Comparison of ENCODE assay signal across 11 mouse cellular contexts in the genomic region with DNA sequence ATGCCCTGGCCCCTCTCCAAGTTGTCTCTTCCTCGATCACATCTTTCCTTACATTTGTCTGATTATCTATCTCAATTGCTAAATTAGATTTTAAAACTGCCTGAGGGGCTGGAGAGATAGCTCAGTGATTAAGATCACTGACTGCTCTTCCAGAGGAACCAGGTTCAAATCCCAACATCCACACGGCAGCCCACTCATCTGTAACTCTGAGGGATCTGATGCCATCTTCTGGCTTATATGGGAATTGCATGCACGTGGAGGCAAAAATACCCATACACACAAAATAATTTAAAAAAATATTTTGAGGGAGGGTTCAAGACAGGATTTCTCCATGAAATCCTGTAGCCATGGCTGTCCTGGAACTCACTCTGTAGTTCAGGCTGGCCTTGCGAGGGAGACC. TPM values are rescaled to one million over a fixed set of nuclear protein-coding genes. Genes with fewer than 3 reads are reported as not detected.
DNase-seq lines count a peak whose midpoint lies in the region; ATAC-seq and TF ChIP-seq lines count a peak whose summit lies in the region.
"Had no signal": no experiment of that assay in that cellular context is flagged by ENCODE, and none has a peak within 500 bp of the region (broad histone marks: within the 10 kb centered on the region; RNA-seq: fewer than 3 reads in every experiment).

No protein-coding gene starts in this region.

- peak; percentile 16; the same call in 1 of the 2 replicates for TF ChIP-seq CTCF in cortical plate, adult 2 months (IDR thresholded peaks at IDR 0.05; ENCODE audit: extremely low read depth, insufficient read depth, low read length)

- H3K4me3 ChIP-seq in cortical plate, adult 2 months (ENCODE audit: insufficient read depth, low read length): no peak overlapping the region

- H3K27ac ChIP-seq in cortical plate, adult 2 months (ENCODE audit: insufficient read depth, low read length): no peak overlapping the region
- H3K27ac ChIP-seq: macrophage had no signal

- H3K4me1 ChIP-seq in cortical plate, adult 2 months (ENCODE audit: control insufficient read depth, insufficient read depth, low read length): no peaks in the 10 kb centered on the region

- no peak for ATAC-seq in CD4-positive, CD25-positive, alpha-beta regulatory T cell, adult 4 months

- TF ChIP-seq POLR2A in cortical plate, adult 2 months (IDR thresholded peaks at IDR 0.05; ENCODE audit: extremely low read depth, insufficient read depth, low read length): no peak

- peak; percentile 59 for DNase-seq in CD4-positive, CD25-positive, alpha-beta regulatory T cell, adult 2 months (ENCODE audit: low read depth, low spot score)
- DNase-seq in kidney, postnatal 36 days: peak; percentile 29 to 59
- DNase-seq in kidney, adult 18-20 months: no peak
- DNase-seq in A20 (ENCODE audit: low read depth, low spot score) (peak; percentile 55), adipocyte (ENCODE audit: low spot score) (no peak)
- DNase-seq in right cerebral cortex, postnatal 4 days: no peak
- DNase-seq: adrenal gland, postnatal 10 days; layer of hippocampus, postnatal 36 days had no signal

RNA-seq across cellular contexts. Expression of a gene that starts 8.1 kb away (rescaled TPM):
- polyA plus RNA-seq in CD4-positive, CD25-positive, alpha-beta regulatory T cell, adult 4 months (2017; shearing (Covaris generic)): under 1 TPM; 0.51 to 0.84 TPM
- polyA plus RNA-seq in cortical plate, adult 2 months (2012; rRNA removed): 3.6 and 4.0 TPM in 2 replicates

RNA-seq across cellular contexts. Expression of a gene that starts 8.2 kb away (rescaled TPM):
- polyA plus RNA-seq in CD4-positive, CD25-positive, alpha-beta regulatory T cell, adult 4 months (2017; shearing (Covaris generic)): 10 to 100 TPM; 51.6 to 73.7 TPM
- polyA plus RNA-seq in cortical plate, adult 2 months (2012; rRNA removed): 6.6 and 7.4 TPM in 2 replicates

RNA-seq across cellular contexts. Expression of a gene that starts 10.8 kb away (rescaled TPM):
- polyA plus RNA-seq in CD4-positive, CD25-positive, alpha-beta regulatory T cell, adult 4 months (2017; shearing (Covaris generic)): 10 to 100 TPM; 62.6 to 85.3 TPM
- polyA plus RNA-seq in cortical plate, adult 2 months (2012; rRNA removed): 17.1 and 22.1 TPM in 2 replicates

RNA-seq across cellular contexts. Expression of a gene that starts 27.0 kb away (rescaled TPM):
- 100 to 1,000 TPM; 214 to 296 TPM for polyA plus RNA-seq in CD4-positive, CD25-positive, alpha-beta regulatory T cell, adult 4 months (2017; shearing (Covaris generic))
- 96.2 and 99.0 TPM in 2 replicates for polyA plus RNA-seq in cortical plate, adult 2 months (2012; rRNA removed)

RNA-seq across cellular contexts. Expression of a gene that starts 38.8 kb away (rescaled TPM):
- polyA plus RNA-seq in CD4-positive, CD25-positive, alpha-beta regulatory T cell, adult 4 months (2017; shearing (Covaris generic)): under 1 TPM in 1 of 2 experiments, not detected in 1; 0.34 TPM
- polyA plus RNA-seq in cortical plate, adult 2 months (2012; rRNA removed): 12.6 and 16.4 TPM in 2 replicates

Comparison
In these comparisons a context has a peak if more than half of its experiments do, and no peak if none do; other contexts are left out.
1. DNase-seq: peak in CD4-positive, CD25-positive, alpha-beta regulatory T cell, adult 2 months (single experiment), kidney, postnatal 36 days (2 of 2) and A20 (single experiment); none in kidney, adult 18-20 months (single experiment), right cerebral cortex, postnatal 4 days (single experiment) and adipocyte (single experiment).